Mouse (Mus musculus) layer of hippocampus, adult 11-12 months (tissue): ENCODE data around the gene Neurod2.

ENCODE experiments used
- DNase-seq: peaks from one replicate; pipeline ENCODE4 v3.0.0; 2022; ENCODE audit warnings: low spot score

Gene Neurod2

GRCm38 (mm10) chr11:98354445-98354844, 25.0 kb upstream of the Neurod2 start:
- no peak for DNase-seq

- DNase-seq: peak; percentile 78
These were observed 24.3 kb upstream of the Neurod2 start for GRCm38 (mm10) chr11:98353651-98354211.

- DNase-seq: no peak
These were observed 23.0 kb upstream of the Neurod2 start for GRCm38 (mm10) chr11:98352272-98352990.

- DNase-seq: no peak
These were observed 19.9 kb upstream of the Neurod2 start for GRCm38 (mm10) chr11:98349308-98349707.

GRCm38 (mm10) chr11:98348083-98348961, 18.9 kb upstream of the Neurod2 start, which contains the start of gene Ppp1r1b:
Ppp1r1b (plus strand) TSS chr11:98348404.
- peak; percentile 72 for DNase-seq

GRCm38 (mm10) chr11:98347385-98348082, 18.1 kb upstream of the Neurod2 start:
- DNase-seq: peak; percentile 27

- DNase-seq: no peak
These were observed 16.7 kb upstream of the Neurod2 start for GRCm38 (mm10) chr11:98346168-98346567.

GRCm38 (mm10) chr11:98345253-98345652, 15.8 kb upstream of the Neurod2 start:
- peak; percentile 83 for DNase-seq

- peak; percentile 98 for DNase-seq
These were observed 12.8 kb upstream of the Neurod2 start for GRCm38 (mm10) chr11:98342000-98342945.

- DNase-seq: no peak
These were observed 11.7 kb upstream of the Neurod2 start for GRCm38 (mm10) chr11:98341174-98341573.

GRCm38 (mm10) chr11:98340597-98340996, 11.1 kb upstream of the Neurod2 start:
- no peak for DNase-seq

GRCm38 (mm10) chr11:98339679-98340287, 10.3 kb upstream of the Neurod2 start:
- DNase-seq: no peak

- no peak for DNase-seq
These were observed 9.6 kb upstream of the Neurod2 start for GRCm38 (mm10) chr11:98339071-98339501.

GRCm38 (mm10) chr11:98338507-98338961, 9.1 kb upstream of the Neurod2 start:
- DNase-seq: peak; percentile 73

GRCm38 (mm10) chr11:98336245-98337107, 7.0 kb upstream of the Neurod2 start:
- DNase-seq: no peak

- DNase-seq: no peak
These were observed 5.8 kb upstream of the Neurod2 start for GRCm38 (mm10) chr11:98335250-98335649.

GRCm38 (mm10) chr11:98333981-98334741, 4.7 kb upstream of the Neurod2 start:
- no peak for DNase-seq

- no peak for DNase-seq
These were observed 3.8 kb upstream of the Neurod2 start for GRCm38 (mm10) chr11:98333263-98333696.
